Mouse (Mus musculus): ENCODE measurements around the gene Max. TPM values are rescaled to one million over a fixed set of nuclear protein-coding genes. Genes with fewer than 3 reads are reported as not detected.

Gene Max
- total RNA-seq, 2 experiments from 2014 or later = 76.2 to 78.5 TPM

DNA sequence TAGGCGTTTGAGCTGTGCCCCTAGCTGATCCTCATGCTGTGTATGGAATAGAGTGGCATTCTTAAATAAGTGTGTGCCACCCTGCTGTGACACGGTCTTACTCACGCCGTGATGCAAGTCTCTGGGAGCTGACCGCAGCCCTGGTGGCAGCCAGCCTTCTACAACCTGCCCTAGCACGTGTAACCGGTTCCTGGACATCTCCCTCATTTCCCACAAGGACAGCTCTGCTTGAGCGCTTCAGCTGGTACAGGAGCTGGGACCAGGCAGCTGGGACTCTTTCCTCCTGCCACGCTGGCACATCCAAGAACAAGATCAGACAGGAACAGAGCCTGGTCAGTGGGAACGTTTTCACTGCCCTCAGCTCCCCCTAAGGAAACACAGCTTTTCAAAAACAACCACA lies 34.5 kb downstream of the Max start:
- DNase-seq (ENCODE audit: extremely low spot score in 1 of 2, low spot score in 2 of 2) = no peak
- intact Hi-C loops (cut with DNase I) = no loop called here

DNA sequence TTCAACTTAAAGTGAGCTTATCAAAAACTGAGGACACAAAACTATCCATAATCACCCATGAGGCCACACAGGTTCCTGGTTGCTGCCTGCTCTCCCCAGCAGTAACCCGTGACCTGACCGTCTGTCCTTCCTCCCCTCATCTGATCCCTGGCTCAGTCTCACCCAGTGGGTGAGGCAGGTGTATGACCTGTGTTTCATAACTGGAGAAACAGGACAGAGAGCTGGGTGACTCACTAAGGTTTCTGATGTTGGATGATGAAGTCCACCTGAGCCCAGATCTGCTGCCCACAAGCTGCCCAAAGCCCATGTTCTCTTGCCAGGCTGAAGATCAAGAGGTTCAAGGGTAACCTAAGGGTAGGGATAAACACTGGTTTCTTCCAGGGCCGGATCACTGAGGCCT lies 35.0 kb downstream of the Max start:
- intact Hi-C loops (cut with DNase I) = no loop called here
- no peak for DNase-seq (ENCODE audit: extremely low spot score in 1 of 2, low spot score in 2 of 2)

DNA sequence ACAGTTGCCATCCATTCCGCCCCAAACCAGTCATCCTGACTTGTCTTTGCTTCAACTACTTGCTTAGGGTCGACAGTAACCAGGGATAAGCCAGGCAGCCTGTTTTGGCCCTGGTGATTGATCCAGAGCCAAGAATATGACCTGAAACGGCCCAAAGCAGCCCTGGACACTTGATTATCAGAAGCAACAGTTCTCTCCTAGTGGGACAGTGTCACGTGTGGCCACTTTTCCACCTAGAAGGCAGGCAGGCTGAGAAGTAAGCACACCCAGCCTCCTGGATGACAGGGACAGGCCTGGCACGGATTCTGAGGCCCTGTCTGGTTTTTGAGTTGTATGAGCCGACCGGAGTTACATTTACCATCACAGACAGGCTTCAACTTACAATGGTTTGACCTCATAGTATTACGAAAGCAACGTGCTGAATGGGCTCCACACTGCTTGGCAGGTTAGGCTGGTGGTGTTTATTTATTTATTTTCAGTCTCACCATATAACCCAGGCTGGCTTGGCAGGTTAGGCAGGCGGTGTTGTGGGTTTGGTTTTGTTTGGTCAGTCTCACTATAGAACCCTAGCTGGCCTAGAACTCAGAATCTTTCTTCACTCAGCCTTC lies 35.6 kb downstream of the Max start:
- intact Hi-C loops (cut with DNase I) = no loop called here
- DNase-seq (ENCODE audit: extremely low spot score in 1 of 2, low spot score in 2 of 2) = no peak

DNA sequence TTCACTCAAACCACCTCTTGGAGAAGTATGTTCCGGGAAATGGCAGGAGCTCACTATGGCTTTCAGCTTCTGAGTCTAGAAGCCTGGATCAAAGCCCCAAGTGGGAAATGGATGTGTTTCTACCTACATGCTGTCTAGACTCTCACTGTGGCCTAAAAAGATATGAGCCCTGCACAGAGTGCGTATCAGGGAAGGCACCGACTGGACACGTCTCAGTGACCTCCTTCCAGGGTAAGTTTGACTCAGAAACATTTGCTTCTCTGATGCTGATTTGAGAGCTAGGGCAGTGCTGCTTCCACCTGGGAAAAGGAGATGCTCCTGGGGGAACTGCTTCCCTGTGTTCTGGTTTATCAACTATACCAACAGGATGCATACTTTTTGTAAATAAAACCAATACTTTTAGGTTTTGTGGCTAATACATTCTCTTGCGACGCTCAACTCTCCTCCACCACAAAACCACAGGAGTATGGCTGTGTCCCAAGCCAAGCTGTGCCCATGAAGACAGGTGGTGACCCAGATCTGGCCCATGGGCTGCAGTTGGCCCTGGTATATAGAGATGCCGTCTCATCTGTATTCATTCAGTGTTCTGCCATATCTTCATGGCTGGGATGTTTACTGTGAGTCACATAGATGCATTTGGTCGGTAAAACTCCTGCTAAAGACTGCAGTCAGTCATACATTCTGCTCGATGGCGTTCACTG lies 36.9 kb downstream of the Max start:
- no peak for DNase-seq (ENCODE audit: extremely low spot score in 1 of 2, low spot score in 2 of 2)
- intact Hi-C loops (cut with DNase I) = no loop called here

DNA sequence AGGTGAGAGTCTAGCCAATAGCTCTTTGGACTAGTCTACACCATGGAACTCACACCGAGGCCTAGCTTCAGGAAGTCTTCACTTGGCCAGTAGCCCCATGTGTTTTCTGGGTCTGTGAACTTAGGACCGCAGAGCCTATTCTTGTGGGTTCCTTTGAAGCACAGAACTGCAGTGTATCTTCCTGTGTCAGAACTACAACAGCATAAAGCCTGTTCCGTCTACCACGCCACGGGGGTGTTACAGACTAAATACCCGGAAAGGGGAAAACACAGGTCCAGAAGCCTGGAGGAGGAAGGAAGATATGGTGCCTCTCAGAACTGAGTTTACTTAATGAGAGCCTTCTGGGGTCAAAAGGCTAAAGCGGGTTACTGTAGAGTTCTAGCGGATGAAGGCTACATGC lies 38.9 kb downstream of the Max start:
- intact Hi-C loops (cut with DNase I) = no loop called here
- peak in 1 of 2 experiments; percentile 75 for DNase-seq (ENCODE audit: extremely low spot score in 1 of 2, low spot score in 2 of 2)

DNA sequence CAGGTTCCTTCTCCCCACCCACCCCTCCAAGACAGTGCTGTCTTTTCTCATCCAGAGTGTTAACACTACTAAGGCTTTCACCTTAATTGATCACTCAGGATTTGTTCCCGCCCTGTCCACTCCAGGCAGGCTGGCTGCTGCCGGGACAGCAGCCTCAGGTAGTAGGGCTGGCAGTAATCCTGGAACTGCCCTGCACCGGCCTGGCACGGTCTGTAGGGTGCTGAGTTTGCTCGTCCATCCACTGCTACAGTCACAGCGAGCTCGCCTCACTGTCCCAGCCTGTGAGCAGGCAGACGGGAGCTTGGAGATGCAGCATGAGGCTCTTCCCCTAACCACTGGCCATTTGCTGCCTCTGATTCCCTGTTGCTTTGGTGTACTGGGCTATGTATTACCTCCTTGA lies 41.0 kb downstream of the Max start:
- intact Hi-C loops (cut with DNase I) = no loop called here

DNA sequence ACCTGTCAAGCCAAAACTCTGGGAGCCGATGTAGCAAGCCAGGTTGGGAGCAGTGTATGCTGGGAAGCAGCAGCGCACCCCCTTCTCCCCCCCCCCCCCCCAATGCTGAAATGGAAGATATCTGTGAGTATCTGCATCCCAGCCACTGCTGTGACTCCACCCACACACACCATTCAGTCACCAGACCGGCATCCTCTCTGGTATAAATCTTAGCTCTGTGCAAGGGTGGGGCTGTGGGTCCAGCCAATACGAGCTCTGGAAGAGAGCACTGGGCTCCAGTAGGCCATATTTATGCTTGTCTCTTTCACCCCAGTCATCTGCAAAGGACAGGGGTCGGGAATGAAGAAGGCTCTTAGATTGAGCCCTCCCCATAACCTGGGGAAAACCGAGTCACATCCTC lies 41.6 kb downstream of the Max start:
- intact Hi-C loops (cut with DNase I) = no loop called here
- no peak for DNase-seq (ENCODE audit: extremely low spot score in 1 of 2, low spot score in 2 of 2)

More for the DNA sequence above, 41.0 kb downstream of the Max start:
- no peak for DNase-seq (ENCODE audit: extremely low spot score in 1 of 2, low spot score in 2 of 2)

DNA sequence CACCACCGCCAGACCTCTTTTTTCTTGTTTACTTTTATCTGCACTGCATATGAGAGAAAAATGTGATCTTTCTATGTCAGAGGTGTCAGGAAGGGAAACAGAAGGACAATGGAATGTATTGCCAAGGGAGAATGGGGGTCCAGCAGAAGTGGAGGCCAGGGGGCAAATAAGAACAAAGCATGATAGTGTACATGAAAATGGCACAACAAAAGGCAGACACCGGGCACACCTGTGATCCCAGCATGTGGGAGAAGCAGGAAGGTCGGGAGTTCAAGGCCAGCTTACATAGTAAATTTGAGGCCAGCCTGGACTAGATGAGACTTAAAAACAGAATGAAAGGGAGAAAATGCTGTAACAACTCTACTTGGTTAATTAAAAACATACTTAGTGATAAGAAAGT lies 43.1 kb downstream of the Max start:
- intact Hi-C loops (cut with DNase I) = no loop called here
- DNase-seq (ENCODE audit: extremely low spot score in 1 of 2, low spot score in 2 of 2) = no peak

DNA sequence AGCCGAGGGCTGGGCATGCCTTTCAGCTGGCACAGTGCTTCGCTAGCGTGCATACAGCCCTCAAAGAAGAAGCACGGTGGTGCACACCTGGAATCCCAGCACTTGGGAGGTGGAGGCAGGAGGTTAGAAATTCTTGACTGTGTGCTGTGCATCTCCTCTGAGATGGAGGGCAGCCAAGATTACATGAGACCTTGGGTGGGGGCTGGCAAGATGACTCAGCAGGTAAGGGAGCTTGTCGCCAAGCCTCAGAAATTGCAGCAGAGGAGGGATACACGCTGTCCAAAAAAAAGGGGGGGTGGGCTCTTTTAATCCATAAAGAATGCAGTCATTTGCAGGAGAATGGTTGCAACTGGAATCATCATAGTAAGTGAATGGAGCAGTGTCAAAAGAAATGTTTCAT lies 43.9 kb downstream of the Max start:
- no peak for DNase-seq (ENCODE audit: extremely low spot score in 1 of 2, low spot score in 2 of 2)

DNA sequence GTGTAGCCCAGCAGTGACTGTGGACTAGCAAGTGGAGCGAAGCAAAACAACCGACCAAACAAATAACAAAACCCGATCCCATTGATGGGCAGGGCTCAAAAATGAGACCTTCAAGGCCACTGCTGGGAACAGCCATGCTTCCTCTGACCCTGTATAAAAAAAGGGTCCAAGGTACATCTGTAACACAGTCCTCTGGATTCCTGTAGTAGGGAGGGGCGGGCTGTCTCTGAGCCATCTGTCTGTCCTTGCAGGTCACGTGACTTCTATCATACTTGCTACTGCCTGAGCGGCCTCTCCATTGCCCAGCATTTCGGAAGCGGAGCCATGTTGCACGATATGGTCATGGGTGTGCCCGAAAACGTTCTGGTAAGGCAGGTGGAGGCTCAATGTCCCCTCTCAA lies 45.8 kb downstream of the Max start:
- DNase-seq (ENCODE audit: extremely low spot score in 1 of 2, low spot score in 2 of 2) = no peak
- intact Hi-C loops (cut with DNase I) = no loop called here

More for the DNA sequence above, 43.9 kb downstream of the Max start:
- intact Hi-C loops (cut with DNase I) = no loop called here

DNA sequence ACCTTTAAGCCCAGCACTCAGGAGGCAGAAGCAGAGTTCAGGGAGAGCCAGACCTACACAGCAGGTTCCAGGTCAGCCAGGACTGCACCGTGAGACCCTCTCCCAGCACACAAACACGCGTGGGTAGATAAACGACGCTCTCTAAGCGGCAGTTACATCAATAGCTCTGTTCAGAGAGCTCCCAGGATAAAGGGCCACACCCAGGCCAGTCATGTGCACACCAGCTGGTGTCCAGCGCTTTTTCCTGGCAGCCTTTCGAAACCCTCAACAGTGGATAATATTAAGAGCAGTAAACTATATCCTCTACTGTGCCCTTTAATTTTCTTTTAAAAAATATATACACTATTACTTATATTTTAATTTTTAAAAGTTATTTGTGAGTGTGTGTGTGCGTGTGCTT lies 49.8 kb downstream of the Max start:
- DNase-seq (ENCODE audit: extremely low spot score in 1 of 2, low spot score in 2 of 2) = no peak
- intact Hi-C loops (cut with DNase I) = no loop called here

DNA sequence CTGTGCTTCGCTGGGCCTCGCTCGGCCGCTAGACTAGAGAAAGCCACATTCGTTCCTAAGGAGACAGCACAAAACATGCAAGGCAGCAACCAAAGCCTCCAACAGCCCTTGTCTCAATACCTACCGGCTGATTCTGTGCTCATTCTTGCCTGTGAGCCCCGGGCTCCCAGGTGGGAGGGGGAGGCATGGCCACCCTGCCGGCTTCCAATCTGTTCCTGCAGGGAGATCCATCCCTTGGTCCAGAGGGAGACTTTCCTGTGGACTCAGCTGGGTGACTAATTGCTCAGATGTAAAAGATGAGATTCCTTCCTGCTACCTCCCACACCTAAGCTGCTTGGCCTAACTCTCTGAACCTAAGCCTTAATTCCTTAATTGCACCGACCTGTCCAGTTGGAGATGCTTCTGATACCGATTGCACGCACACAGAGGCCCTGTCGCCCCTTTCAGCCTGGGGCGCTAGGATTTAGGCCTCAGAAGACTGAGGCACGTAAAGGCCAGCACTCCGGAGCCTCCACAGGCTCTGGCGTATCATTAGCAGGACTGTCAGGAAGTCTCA lies 50.8 kb downstream of the Max start:
- DNase-seq (ENCODE audit: extremely low spot score in 1 of 2, low spot score in 2 of 2) = no peak
- intact Hi-C loops (cut with DNase I) = no loop called here

DNA sequence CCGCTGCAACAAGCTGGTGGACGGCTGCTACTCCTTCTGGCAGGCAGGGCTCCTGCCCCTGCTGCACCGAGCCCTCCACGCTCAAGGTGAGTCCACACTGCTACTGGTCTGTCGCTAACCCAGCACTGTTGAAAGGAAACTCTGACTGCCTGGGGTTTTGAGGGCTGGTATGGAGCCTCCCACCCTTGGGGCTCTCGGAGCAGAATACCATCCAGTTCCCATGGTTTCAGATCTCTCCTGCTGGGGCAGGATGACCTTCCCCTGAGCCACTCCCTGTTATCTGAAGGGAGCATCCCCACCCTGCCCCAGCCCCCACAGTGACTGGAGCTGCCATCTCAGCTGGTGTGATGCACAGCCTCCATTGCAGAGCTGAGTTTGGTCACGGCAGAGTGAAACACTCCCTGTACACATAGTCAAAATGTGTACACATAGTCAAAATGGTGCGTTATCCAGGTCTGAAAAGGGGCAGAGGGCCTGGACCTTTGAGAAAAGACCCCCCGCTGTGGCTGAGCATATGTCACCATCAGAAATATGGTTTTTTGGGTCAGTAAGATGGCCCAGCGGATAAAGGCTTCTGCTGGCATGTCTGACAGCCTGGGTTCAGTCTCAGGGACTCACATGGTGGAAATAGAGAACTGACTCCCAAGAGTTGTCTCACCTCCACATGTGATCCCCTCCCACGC lies 51.6 kb downstream of the Max start:
- intact Hi-C loops (cut with DNase I) = no loop called here
- no peak for DNase-seq (ENCODE audit: extremely low spot score in 1 of 2, low spot score in 2 of 2)

DNA sequence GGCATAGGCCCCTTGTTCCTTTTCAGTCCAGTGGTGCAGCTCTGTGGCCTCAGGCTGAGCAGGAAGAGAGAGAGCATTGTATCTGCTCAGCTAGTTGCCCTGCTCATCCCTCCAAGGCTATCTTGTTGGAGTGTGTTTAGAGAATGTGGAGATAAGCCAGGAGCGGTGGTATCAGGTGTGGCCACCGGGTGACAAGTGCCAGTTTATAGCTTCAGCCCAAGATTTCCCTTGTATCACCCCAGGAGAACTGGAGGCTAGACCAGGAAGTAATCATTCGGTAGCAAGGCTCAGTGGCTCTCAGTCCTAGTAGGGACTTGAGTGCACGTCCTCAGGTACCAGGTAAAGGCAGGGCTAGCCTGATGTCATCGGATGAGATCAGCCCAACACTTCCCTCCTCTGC lies 52.8 kb downstream of the Max start:
- no peak for DNase-seq (ENCODE audit: extremely low spot score in 1 of 2, low spot score in 2 of 2)
- intact Hi-C loops (cut with DNase I) = no loop called here

DNA sequence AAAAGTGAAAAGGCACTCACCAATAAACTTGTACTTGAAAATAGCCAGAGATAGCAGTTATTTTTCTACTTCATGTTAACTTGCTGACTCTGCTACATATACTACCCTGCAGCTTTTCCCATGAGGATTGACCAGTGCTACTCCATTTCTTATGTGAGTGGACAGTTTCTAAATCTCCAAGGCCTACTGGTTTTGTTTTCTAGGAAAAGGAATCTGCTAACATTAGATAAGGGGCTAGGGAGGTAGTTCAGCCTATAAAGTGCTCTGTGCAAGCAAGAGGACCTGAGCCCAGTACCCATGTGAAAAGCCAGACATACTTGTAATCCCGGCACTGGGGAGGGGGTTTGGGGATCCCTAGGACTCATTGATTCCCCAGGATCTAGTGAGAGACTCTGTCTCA lies 55.7 kb downstream of the Max start:
- DNase-seq (ENCODE audit: extremely low spot score in 1 of 2, low spot score in 2 of 2) = no peak
- intact Hi-C loops (cut with DNase I) = no loop called here

DNA sequence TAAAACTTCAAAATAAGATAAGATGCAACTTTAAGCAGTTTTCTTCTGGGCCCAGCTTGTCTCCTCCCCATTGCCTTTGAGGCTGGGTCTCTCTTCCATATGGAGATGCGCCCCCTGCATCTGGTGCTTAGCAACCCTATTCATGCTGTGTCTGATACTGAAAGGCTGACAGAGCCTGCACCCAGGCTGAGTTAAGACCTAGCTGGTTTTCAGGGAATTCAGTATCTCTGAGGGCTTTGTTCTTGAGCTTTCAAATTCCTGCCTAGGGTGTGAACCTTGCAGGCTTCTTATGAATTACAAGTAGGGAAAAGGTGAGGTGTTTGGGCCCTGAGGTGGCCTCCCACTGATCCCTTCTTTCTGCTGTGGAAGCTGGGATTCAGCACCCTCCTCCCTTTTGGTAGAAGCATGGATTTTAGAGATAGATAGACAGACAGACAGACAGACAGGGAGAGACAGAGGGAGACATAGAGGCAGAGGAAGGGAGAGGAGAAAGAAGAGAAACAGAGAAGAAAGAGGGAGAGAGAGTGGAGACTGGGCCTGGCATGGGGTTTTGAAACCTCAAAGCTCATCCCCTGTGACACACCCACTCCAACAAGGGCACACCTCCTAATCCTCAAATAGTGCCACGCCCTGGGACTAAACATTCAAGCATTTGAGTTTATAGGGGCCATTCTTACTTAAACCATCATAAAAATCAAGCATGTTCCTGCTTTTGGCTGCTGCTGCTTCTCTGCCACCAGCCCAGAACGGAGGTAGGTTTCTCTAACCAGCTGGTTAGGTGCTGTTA lies 60.3 kb downstream of the Max start:
- DNase-seq (ENCODE audit: extremely low spot score in 1 of 2, low spot score in 2 of 2) = no peak
- intact Hi-C loops (cut with DNase I) = no loop called here

DNA sequence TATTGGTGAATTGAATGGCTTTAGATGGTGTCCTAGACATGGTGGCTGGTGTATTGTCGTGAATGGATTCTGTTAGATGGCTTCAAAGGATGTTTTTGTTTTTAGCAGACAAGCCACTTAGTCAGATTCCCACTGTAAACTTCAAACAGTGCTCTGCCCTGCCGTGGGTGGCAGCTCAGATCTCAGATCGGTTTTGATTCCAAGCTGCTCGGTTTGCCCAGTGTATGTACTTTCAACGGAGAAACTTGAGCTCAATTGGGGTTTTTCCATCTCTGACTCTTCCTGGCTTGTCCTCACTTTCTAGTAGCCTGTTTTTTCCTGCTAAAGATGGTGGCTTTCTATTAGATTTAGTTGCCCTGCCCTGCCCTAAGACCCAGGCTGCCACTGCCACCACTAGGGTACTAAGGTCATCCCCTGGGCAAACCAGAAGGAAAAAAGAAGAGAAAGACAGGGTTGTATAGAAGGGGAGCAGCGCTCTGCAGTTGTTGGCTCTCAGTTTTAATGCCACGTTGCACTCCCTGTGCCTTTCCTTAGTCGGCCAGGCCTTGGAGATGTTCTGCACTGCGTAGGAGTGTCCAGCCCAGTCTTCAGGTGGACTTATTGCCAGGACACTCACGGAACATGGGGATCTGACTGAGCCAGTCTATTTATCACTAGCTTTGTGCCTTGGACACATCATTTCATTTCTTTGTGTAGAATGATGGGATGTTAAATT lies 62.6 kb downstream of the Max start:
- DNase-seq (ENCODE audit: extremely low spot score in 1 of 2, low spot score in 2 of 2) = no peak
- intact Hi-C loops (cut with DNase I) = no loop called here

DNA sequence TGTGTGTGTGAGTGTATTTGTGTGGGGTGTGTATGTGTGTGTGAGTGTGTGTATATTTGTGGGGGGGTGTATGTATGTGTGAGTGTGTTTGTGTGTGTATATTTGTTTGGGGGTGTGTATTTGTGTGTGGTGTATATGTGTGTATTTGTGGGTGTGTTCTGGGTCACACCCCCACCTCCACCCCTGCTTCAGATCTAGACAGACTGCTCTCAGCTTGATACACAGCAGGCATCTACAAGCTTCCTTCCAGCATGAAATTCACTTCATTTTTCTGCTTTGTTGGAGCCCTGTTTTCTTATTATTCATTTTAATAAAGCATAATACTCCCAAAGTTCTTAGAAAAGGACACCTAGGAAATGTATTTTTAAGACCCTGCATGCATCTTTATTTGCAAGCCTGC lies 63.9 kb downstream of the Max start:
- intact Hi-C loops (cut with DNase I) = no loop called here
- DNase-seq (ENCODE audit: extremely low spot score in 1 of 2, low spot score in 2 of 2) = no peak

DNA sequence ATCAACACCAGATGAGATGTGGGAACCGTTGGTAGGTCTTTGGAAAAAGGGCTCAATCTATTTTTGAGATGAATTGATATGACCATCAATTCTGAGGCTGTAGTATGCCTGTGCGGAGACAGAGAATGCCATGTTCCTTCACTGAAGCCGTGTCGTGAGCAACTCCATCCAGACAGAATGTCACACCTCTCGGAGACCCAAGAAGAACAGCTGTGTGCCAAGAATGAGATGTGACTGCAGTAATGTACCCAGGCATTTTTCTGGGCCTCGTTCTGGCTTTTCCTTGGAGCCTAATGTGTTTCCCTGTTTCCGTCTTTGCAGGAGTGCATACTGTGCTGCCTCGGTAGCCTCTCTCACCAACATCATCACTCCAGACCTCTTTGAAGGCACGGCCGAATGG lies 65.0 kb downstream of the Max start:
- intact Hi-C loops (cut with DNase I) = no loop called here

More for the DNA sequence above, 65.0 kb downstream of the Max start:
- DNase-seq (ENCODE audit: extremely low spot score in 1 of 2, low spot score in 2 of 2) = no peak

Data from left cerebral cortex, postnatal 10 days (tissue).